Mouse (Mus musculus) stomach, postnatal 0 days (tissue): ENCODE measurements at regions not wholly inside any gene's neighbourhood (a gene's known extent, or its start where the extent isn't known, plus 50 kb on each side); places are given as distances from the start of the nearest gene placed in this dataset.

ENCODE experiments used
- CTCF ChIP-seq: IDR thresholded peaks from 2 replicates; pipeline ENCODE4 v1.5.1; 2016; ENCODE audit warnings: antibody characterized with exemption, low read depth, mild to moderate bottlenecking, moderate library complexity
- EP300 ChIP-seq: optimal IDR thresholded peaks from 2 replicates; pipeline ENCODE3; 2016; ENCODE audit warnings: antibody characterized with exemption

DNA sequence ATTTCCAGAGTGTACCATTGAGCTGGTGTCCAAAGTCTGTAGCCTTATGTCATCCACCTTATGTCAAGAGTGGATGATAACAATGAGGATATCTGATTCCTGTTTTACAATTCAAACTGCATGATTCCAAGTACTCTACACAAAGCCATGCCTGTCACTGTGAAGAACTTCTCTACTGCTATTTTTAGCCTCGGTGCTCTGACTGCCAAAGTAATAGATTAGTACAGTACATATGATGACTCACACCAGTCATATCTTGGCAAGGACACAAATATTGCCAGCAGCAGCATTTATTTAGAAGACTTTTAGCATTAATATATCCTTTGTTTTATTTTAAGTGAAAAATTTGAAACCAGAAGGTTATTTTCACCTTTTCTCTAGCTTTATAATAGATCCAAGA is 95.6 kb upstream of the Tmprss15 start:
- TF ChIP-seq CTCF (no peak), EP300 (no peak)
